23 mouse cellular contexts compared by ENCODE assay signal in genomic region chr10:14328846-14329245, GRCm38 (mm10).
DNase-seq lines count a peak whose midpoint lies in the region; TF ChIP-seq lines count a peak whose summit lies in the region.
"Had no signal": no experiment of that assay in that cellular context is flagged by ENCODE, and none has a peak within 500 bp of the region (broad histone marks: within the 10 kb centered on the region; RNA-seq: fewer than 3 reads in every experiment).

No protein-coding gene starts in this region.

- no peak for TF ChIP-seq POLR2A in CH12.LX (IDR thresholded peaks at IDR 0.05; ENCODE audit: low read depth, low read length)

- peaks cover 0 to 4% of the 10 kb centered on the region in 2 experiments; a peak in 1 of 4 replicates for H3K4me1 ChIP-seq in CH12.LX (ENCODE audit: control insufficient read depth in 1 of 2, insufficient read depth in 2 of 2)
- H3K4me1 ChIP-seq: heart, embryonic 10.5 days; heart, embryonic 13.5 days had no signal

- H3K79me2 ChIP-seq in CH12.LX (replicated peaks; ENCODE audit: control insufficient read depth, extremely low read depth, insufficient read depth, poor library complexity, severe bottlenecking) = no peaks in the 10 kb centered on the region

- TF ChIP-seq EP300 in CH12.LX (IDR thresholded peaks at IDR 0.05; ENCODE audit: low read length) = no peak

- no peak overlapping the region for H3K27ac ChIP-seq in CH12.LX (ENCODE audit: insufficient read depth, low read depth)
- H3K27ac ChIP-seq: embryonic facial prominence, embryonic 12.5 days; embryonic facial prominence, embryonic 15.5 days; forebrain, embryonic 15.5 days; heart, adult 2 months; heart, embryonic 10.5 days; heart, embryonic 13.5 days; hindbrain, embryonic 13.5 days had no signal

- no peak overlapping the region for H3K4me3 ChIP-seq in CH12.LX (replicated peaks in 1 of 3; ENCODE audit: low read depth in 2 of 3, low read length in 2 of 3, poor library complexity in 1 of 3)
- H3K4me3 ChIP-seq: embryonic facial prominence, embryonic 12.5 days; embryonic facial prominence, embryonic 15.5 days; forebrain, embryonic 15.5 days; heart, adult 2 months; heart, embryonic 10.5 days; heart, embryonic 13.5 days; hindbrain, embryonic 13.5 days had no signal

- TF ChIP-seq CTCF in CH12.LX (conservative IDR thresholded peaks at IDR 0.05 in 1 of 2, IDR thresholded peaks at IDR 0.05 in 1 of 2; ENCODE audit: low read depth in 2 of 2, low read length in 2 of 2) = no peak

- no peak overlapping the region for H3K9ac ChIP-seq in CH12.LX (ENCODE audit: insufficient read depth, low read depth)
- H3K9ac ChIP-seq: embryonic facial prominence, embryonic 12.5 days; embryonic facial prominence, embryonic 15.5 days; forebrain, embryonic 15.5 days; heart, embryonic 13.5 days; hindbrain, embryonic 13.5 days had no signal

- dilution Hi-C loops in CH12.LX (cut with MboI; ENCODE audit: extremely low pct_ligation_motif_present, extremely low pct_unique_long_range_greater_than_20kb, low sequenced_read_pairs) = no loop called here

- DNase-seq in thymus, postnatal 0 days (ENCODE audit: low spot score) = peak; percentile 59
- DNase-seq in thymus, postnatal 10 days (ENCODE audit: low spot score in 2 of 2) = no peak
- DNase-seq in CH12.LX (ENCODE audit: extremely low read depth) = no peak
- peak; percentile 30 for DNase-seq in induced T-regulatory cell, adult 2 months (ENCODE audit: low read depth)
- no peak for DNase-seq in urinary bladder, postnatal 4 days (ENCODE audit: low spot score in 2 of 2)
- DNase-seq in lung, adult 18-20 months = no peak
- DNase-seq in adrenal gland, postnatal 36 days = no peak
- DNase-seq: adrenal gland, postnatal 10 days; B cell, adult 2 months; cerebellum, adult 11 months; cerebellum, adult 2 months; cerebellum, adult 9-11 months; cerebellum, postnatal 25 days; gastrocnemius, postnatal 10 days; gastrocnemius, postnatal 36 days; heart, adult 2 months; heart, postnatal 14 days had no signal

- H3K4me2 ChIP-seq in CH12.LX (ENCODE audit: insufficient read depth, low read depth, poor library complexity, severe bottlenecking) = peak overlapping the region; percentile 7; the same call in 1 of the 2 replicates
- H3K4me2 ChIP-seq: embryonic facial prominence, embryonic 12.5 days; embryonic facial prominence, embryonic 15.5 days; forebrain, embryonic 15.5 days; heart, embryonic 13.5 days; hindbrain, embryonic 13.5 days had no signal

- no peak for TF ChIP-seq RAD21 in CH12.LX (IDR thresholded peaks at IDR 0.05; ENCODE audit: low read depth, low read length)

- in situ Hi-C loops in CH12.LX (cut with MboI; ENCODE audit: low pct_ligation_motif_present, low pct_unique_long_range_greater_than_20kb, low sequenced_read_pairs) = no loop called here

- H3K27me3 ChIP-seq in CH12.LX (replicated peaks) = no peaks in the 10 kb centered on the region
- H3K27me3 ChIP-seq: embryonic facial prominence, embryonic 12.5 days; embryonic facial prominence, embryonic 15.5 days; forebrain, embryonic 15.5 days; heart, embryonic 13.5 days; hindbrain, embryonic 13.5 days had no signal

- no peaks in the 10 kb centered on the region for H3K9me3 ChIP-seq in CH12.LX (replicated peaks; ENCODE audit: low read length)
- H3K9me3 ChIP-seq: embryonic facial prominence, embryonic 12.5 days; embryonic facial prominence, embryonic 15.5 days; forebrain, embryonic 15.5 days; heart, embryonic 10.5 days; heart, embryonic 13.5 days; hindbrain, embryonic 13.5 days had no signal

- no peaks in the 10 kb centered on the region for H3K36me3 ChIP-seq in CH12.LX (replicated peaks in 1 of 2; ENCODE audit: control insufficient read depth in 1 of 2, insufficient read depth in 1 of 2, low read length in 1 of 2)
- H3K36me3 ChIP-seq: embryonic facial prominence, embryonic 12.5 days; embryonic facial prominence, embryonic 15.5 days; forebrain, embryonic 15.5 days; heart, embryonic 10.5 days; heart, embryonic 13.5 days; hindbrain, embryonic 13.5 days had no signal

TF ChIP-seq in CH12.LX, 34 proteins besides CTCF, POLR2A, EP300 and RAD21:
- TF ChIP-seq RCOR1 (conservative IDR thresholded peaks at IDR 0.05; ENCODE audit: low read depth, low read length) (no peak), ZKSCAN1 (IDR thresholded peaks at IDR 0.05; ENCODE audit: borderline replicate concordance, low read depth, low read length) (no peak), JUND (conservative IDR thresholded peaks at IDR 0.05; ENCODE audit: low read depth, low read length) (no peak), MXI1 (IDR thresholded peaks at IDR 0.05; ENCODE audit: low read depth, low read length) (no peak), CHD2 (IDR thresholded peaks at IDR 0.05; ENCODE audit: low read length) (no peak), ZNF384 (IDR thresholded peaks at IDR 0.05; ENCODE audit: low read depth, low read length) (no peak), PAX5 (IDR thresholded peaks at IDR 0.05; ENCODE audit: low read length) (no peak), ZMIZ1 (IDR thresholded peaks at IDR 0.05; ENCODE audit: low read depth, low read length) (no peak), BHLHE40 (IDR thresholded peaks at IDR 0.05; ENCODE audit: low read depth, low read length) (no peak), NRF1 (IDR thresholded peaks at IDR 0.05; ENCODE audit: low read depth, low read length) (no peak), E2F4 (IDR thresholded peaks at IDR 0.05; ENCODE audit: insufficient replicate concordance, low read depth, low read length) (no peak), USF1 (IDR thresholded peaks at IDR 0.05; ENCODE audit: low read depth, low read length) (no peak), JUN (IDR thresholded peaks at IDR 0.05; ENCODE audit: insufficient read depth, low read depth, low read length) (no peak), MAZ (IDR thresholded peaks at IDR 0.05; ENCODE audit: low read depth, low read length) (no peak)
TF ChIP-seq in CH12.LX: peak in this region for 0.

Comparison
In these comparisons a context has a peak if more than half of its experiments do, and no peak if none do; other contexts are left out.
1. DNase-seq: peak in thymus, postnatal 0 days (single experiment) and induced T-regulatory cell, adult 2 months (single experiment); none in thymus, postnatal 10 days (0 of 2), CH12.LX (single experiment), urinary bladder, postnatal 4 days (0 of 2), lung, adult 18-20 months (0 of 2) and adrenal gland, postnatal 36 days (0 of 2).